Mouse (Mus musculus) bone marrow macrophage, adult 2 months (primary cell): ENCODE data around the gene C2cd4c. TPM values are rescaled to one million over a fixed set of nuclear protein-coding genes. Genes with fewer than 3 reads are reported as not detected.

Source experiments
- H3K27ac ChIP-seq: 2 replicates; pipeline ENCODE4 v1.5.1; 2012; ENCODE audit warnings: low read depth, low read length; ENCODE audit not compliant: insufficient read depth
- H3K4me1 ChIP-seq: 2 replicates; pipeline ENCODE4 v1.6.1; 2012; ENCODE audit warnings: low read length; ENCODE audit not compliant: control insufficient read depth, insufficient read depth
- H3K4me3 ChIP-seq: 2 replicates; pipeline ENCODE4 v1.5.1; 2012; ENCODE audit warnings: mild to moderate bottlenecking, low read length, moderate library complexity; ENCODE audit not compliant: insufficient read depth
- CTCF ChIP-seq: IDR thresholded peaks from 2 replicates; pipeline ENCODE4 v1.5.1; 2012; ENCODE audit warnings: low read depth, mild to moderate bottlenecking, low read length, moderate library complexity
- POLR2A ChIP-seq: IDR thresholded peaks from 2 replicates; pipeline ENCODE4 v1.6.1; 2012; ENCODE audit warnings: mild to moderate bottlenecking, low read depth, low read length, borderline replicate concordance
- polyA plus RNA-seq: library from polyadenylated mRNA; stranded (reverse); fragments of >200 nt; gene quantifications from 2 replicates; pipeline ENCODE4 v1.2.4, GENCODE M21; 2012; ENCODE audit not compliant: missing spikeins, insufficient read depth, insufficient read length

C2cd4c gene
- polyA plus RNA-seq, 1 experiment = not detected

- no peak overlapping the region for H3K4me3 ChIP-seq
- no peaks in the 10 kb centered on the region for H3K4me1 ChIP-seq
- H3K27ac ChIP-seq = no peak overlapping the region
- no peak for TF ChIP-seq POLR2A
- TF ChIP-seq CTCF = no peak
Observed at GRCm38 (mm10) chr10:79573611-79574010, 40.2 kb downstream of the C2cd4c start.

DNA sequence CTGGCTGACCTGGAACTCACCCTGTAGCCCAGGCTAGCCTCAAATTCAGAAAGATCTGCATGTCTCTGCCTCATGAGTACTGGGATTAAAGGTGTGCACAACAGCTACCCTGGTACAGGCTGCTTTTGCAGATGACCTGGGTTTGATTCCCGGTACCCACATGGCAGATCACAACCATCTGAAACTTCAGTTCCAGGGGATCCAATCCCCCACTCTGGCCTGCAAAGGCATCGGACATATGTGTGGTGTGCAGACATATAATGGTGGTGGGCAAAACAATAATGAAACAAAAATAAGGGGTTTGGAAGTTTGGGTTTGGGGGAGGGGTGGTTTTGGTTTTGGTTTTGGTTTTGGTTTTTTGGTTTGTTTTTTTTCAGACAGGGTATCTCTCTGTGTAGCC is 42.5 kb downstream of the C2cd4c start:
- Histone ChIP-seq H3K4me3 (no peak overlapping the region), H3K4me1 (no peaks in the 10 kb centered on the region), H3K27ac (no peak overlapping the region)
- TF ChIP-seq CTCF = no peak
- TF ChIP-seq POLR2A = no peak

GRCm38 (mm10) chr10:79569921-79570320 is 43.9 kb downstream of the C2cd4c start:
- Histone ChIP-seq H3K4me1 (no peaks in the 10 kb centered on the region), H3K4me3 (no peak overlapping the region), H3K27ac (no peak overlapping the region)
- TF ChIP-seq CTCF (no peak), POLR2A (no peak)

- Histone ChIP-seq H3K27ac (no peak overlapping the region), H3K4me3 (no peak overlapping the region), H3K4me1 (peaks cover 6% of the 10 kb centered on the region)
- TF ChIP-seq POLR2A (no peak), CTCF (no peak)
Observed at GRCm38 (mm10) chr10:79559716-79560115, 54.1 kb downstream of the C2cd4c start.

DNA sequence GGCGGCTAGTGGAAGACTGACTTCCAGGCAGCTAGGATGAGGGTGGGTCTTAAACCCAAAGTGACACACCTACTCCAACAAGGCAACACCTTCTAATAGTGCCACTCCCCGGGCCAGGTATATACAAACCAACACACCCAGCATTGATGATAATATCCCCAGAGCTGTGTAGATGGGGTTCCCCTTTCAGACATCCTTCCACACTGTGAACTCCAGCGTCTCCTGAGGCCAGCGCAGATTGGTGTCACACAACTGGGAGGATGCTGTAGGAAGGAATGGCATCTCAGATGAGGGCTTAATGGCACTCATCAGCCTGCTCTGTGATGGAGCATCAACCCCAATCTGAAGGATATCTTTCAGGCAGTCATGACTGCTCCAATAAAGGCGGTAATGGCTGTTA is 56.3 kb downstream of the C2cd4c start:
- Histone ChIP-seq H3K4me1 (peaks cover 20% of the 10 kb centered on the region), H3K4me3 (no peak overlapping the region), H3K27ac (no peak overlapping the region)
- TF ChIP-seq POLR2A (no peak), CTCF (no peak)

GRCm38 (mm10) chr10:79556951-79557350 is 56.9 kb downstream of the C2cd4c start:
- TF ChIP-seq CTCF (no peak), POLR2A (no peak)
- peaks cover 26% of the 10 kb centered on the region for H3K4me1 ChIP-seq
- H3K27ac ChIP-seq = no peak overlapping the region
- H3K4me3 ChIP-seq = no peak overlapping the region

Other genes starting within 250 kb of the C2cd4c start
- gene Vmn2r83, start 145.3 kb downstream of the C2cd4c start, polyA plus RNA-seq = not detected in 2 replicates
- gene Plpp2, start 80.2 kb downstream of the C2cd4c start, polyA plus RNA-seq = 16.9 and 21.1 TPM in 2 replicates
- 32.1 and 35.1 TPM in 2 replicates for gene Mier2, start 58.8 kb downstream of the C2cd4c start, polyA plus RNA-seq
- gene Theg, start 26.7 kb downstream of the C2cd4c start, polyA plus RNA-seq = not detected in 2 replicates
- 0.40 and 0.71 TPM in 2 replicates for gene Shc2, start 23.9 kb upstream of the C2cd4c start, polyA plus RNA-seq
- not detected in 2 replicates for gene Odf3l2, start 31.7 kb upstream of the C2cd4c start, polyA plus RNA-seq
- not detected in 2 replicates for gene Madcam1, start 50.5 kb upstream of the C2cd4c start, polyA plus RNA-seq
- 32.7 and 36.2 TPM in 2 replicates for gene Tpgs1, start 55.3 kb upstream of the C2cd4c start, polyA plus RNA-seq
- 74.9 and 77.1 TPM in 2 replicates for gene Cdc34, start 68.2 kb upstream of the C2cd4c start, polyA plus RNA-seq
- 0.84 TPM in 1 of 2 replicates, not detected in the other for gene Gzmm, start 75.0 kb upstream of the C2cd4c start, polyA plus RNA-seq
- gene Bsg, start 90.5 kb upstream of the C2cd4c start, polyA plus RNA-seq = 300 and 307 TPM in 2 replicates
- 0.86 and 1.3 TPM in 2 replicates for gene Hcn2, start 102.6 kb upstream of the C2cd4c start, polyA plus RNA-seq
- gene Polrmt, start 132.6 kb upstream of the C2cd4c start, polyA plus RNA-seq = 18.8 and 19.8 TPM in 2 replicates
- not detected in 2 replicates for gene Fgf22, start 141.1 kb upstream of the C2cd4c start, polyA plus RNA-seq
- 23.3 and 27.6 TPM in 2 replicates for gene Rnf126, start 152.9 kb upstream of the C2cd4c start, polyA plus RNA-seq
- 1.0 and 1.1 TPM in 2 replicates for gene Fstl3, start 163.2 kb upstream of the C2cd4c start, polyA plus RNA-seq
- not detected in 2 replicates for gene Prss57, start 176.9 kb upstream of the C2cd4c start, polyA plus RNA-seq
- 2.9 and 3.4 TPM in 2 replicates for gene Palm, start 179.5 kb upstream of the C2cd4c start, polyA plus RNA-seq
- gene Misp, start 207.0 kb upstream of the C2cd4c start, polyA plus RNA-seq = 0.91 TPM in 1 of 2 replicates, not detected in the other
- 129 and 141 TPM in 2 replicates for gene Ptbp1, start 240.4 kb upstream of the C2cd4c start, polyA plus RNA-seq